Mouse (Mus musculus) ovary, postnatal 36 days (tissue): ENCODE measurements around the gene Arpc1a.
"Not testable (repeated sequence)": the region's sequence is repeated elsewhere in the genome, so short reads cannot be mapped to it uniquely, and the experiment has no call there.

Experiments
- DNase-seq: peaks from one replicate; pipeline ENCODE4 v3.0.0; 2022; ENCODE audit warnings: low spot score, mixed read lengths

Arpc1a gene

DNA sequence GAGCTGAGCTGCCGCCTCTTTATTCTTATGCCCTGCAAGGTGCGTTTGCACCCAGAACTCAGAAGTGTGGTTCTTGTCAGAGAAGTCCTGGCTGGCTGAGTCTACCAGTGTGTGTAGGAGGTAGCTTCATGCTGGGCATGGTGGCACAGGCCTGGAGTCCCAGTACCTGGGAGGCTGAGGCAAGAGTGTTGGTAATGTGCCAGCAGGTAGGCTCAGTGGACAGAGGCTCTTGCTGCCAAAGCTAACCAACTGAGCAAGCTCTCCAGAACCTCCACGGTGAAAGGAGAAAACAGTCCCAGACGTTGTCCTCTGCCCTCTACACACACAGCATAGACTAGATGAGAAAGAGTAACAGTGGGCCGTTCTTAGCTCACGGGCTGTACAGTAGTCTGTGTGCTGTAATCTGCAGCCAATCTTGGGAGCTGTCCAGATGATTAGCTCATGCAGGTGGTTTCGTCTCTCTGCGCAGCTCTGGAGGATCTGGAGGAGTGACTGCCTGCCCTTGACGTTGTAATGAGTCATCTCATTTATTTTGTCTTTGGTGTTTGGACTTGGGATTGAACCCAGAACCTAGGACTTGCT, 22.2 kb downstream of the Arpc1a start:
- DNase-seq: no peak

- DNase-seq: no peak
Observed at GRCm38 (mm10) chr5:145110401-145110800, 26.8 kb downstream of the Arpc1a start.

DNA sequence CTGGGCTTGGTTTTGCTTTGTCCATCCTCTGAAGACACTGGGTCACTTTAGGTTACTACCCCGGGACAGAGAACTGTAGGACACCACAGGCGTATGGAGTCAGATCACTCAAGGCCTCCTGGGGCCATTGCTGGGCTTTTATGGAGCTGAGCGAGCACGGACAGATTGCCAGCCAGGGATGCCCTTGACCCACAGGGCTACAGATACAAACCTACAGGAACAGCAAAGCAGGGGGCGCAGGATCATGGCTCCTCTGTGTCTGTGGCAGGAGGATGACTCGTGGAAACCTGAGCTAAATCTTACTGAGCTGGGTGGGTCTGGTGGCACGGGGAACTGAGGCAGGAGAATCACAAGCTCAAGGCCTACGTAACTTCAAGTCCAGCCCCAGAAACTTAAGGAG, 28.9 kb downstream of the Arpc1a start:
- DNase-seq: no peak

DNA sequence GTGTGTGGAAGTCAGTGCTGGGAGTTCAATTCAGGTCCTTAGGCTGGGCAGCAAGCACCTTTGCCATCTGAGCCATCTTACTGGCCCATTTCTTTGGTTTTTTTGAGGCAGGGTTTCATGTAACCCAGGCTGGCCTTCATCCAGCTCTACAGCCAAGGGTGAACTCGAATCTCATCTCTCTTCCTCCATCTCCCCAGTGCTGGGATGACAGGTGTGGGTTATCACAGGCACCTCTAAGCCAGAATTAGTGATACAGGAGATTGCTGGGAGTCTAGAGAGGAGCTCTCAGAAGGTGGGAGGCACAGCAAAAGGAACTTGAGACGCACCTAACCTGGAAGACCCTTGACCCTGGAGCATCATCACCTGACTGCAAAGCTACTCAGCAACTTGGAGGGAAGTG, 29.8 kb downstream of the Arpc1a start:
- DNase-seq: no peak

DNA sequence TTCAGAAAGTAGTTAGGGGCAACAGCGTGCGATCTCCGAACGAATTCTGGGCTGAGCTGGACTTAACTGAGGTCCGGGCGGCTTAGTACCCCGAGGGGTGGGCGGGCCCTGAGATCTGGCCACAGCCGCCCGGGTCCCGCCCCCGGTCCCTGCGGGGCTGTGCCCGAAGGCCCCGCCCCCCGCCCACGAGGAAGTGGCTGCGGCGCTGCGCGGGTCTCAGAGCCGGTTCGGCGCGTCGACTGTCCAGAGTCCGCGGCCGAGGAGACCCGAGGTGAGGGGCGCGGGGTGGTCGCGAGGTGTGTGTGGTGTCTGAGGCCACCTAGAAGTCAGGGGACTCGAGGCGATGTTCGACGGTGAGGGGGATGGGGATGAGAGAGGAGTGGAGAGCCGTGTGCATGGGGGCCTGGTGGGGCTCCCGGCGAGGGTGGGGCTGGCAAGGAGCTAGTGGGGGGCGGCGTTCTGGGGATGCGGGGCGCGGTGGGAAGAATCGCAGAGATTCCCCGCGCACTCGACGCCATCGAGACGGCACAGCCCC, 30.5 kb downstream of the Arpc1a start, which contains the start of gene Arpc1b:
Gene Arpc1b (plus strand): TSS at position 145 of the 535 bp plus-strand sequence.
- DNase-seq: peak; percentile 82

DNA sequence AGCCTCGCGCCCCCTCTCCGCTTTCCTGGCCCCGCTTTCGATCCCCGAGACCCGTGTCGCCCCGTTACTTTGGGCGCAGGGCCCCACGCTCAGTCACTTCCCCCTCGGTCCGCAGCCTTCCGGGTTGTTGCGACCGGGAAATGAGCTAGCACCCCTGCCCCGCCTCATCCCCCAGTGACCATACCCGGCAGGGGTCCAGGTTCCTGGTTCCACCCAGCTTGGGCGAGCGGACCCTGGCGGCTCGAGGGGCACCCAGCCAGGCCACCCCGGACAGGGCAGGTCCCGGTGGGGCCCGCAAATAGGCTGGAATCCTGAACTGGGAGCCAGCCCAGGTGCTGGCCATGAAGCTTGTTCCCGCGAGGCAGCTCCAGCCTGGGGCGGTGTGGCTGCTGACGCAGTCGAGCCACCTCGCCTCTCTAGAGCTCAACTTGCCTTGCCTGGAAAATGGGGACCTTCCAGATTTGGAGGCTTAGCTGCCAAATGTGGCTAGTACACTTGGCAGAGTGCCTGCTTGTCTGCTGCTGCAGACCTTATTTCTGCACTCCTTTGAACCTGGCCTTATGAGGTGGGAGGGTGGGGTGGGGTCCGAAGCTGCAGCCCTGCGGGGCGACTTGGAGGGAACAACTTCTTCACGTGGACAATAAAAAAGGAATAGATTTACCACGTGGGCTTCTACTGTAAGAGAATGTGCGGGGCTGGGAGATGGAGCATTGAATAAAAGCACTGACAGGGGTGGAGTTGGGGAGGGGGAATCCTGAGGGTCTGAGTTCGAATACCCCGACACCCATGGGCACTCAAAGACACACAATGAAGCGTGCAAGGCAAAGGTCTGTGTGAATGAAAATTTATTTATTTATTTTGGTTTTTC, 31.2 kb downstream of the Arpc1a start:
- DNase-seq: peak; percentile 69

DNA sequence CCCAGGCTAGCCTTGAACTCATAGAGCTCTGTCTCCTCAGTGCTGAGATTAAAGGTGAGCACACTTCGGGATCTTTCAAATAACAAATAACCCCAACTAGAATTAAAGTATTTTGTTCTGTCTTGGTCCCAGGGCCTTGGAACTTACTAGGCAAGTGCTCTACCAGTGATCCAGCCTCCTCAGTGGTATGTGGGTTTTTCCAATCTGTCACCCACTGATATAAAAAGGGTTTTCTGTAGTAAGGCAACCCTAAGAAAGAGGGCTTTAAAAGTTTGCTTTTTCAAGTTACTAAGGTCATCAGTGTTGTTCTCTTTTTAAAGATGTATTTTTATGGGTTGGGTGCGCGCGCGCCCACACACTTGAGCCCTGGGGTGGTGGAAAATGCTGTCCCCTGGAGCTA, 32.1 kb downstream of the Arpc1a start:
- no peak for DNase-seq

- peak; percentile 55 for DNase-seq
Observed at GRCm38 (mm10) chr5:145116316-145116715, 32.7 kb downstream of the Arpc1a start.

- peak; percentile 81 for DNase-seq
Observed at GRCm38 (mm10) chr5:145116916-145117315, 33.3 kb downstream of the Arpc1a start.

GRCm38 (mm10) chr5:145118005-145118404, 34.4 kb downstream of the Arpc1a start:
- no peak for DNase-seq

- DNase-seq: no peak
Observed at GRCm38 (mm10) chr5:145118461-145118860, 34.8 kb downstream of the Arpc1a start.

- DNase-seq: no peak
Observed at GRCm38 (mm10) chr5:145119385-145119784, 35.8 kb downstream of the Arpc1a start.

- no peak for DNase-seq
Observed at GRCm38 (mm10) chr5:145120921-145121320, 37.3 kb downstream of the Arpc1a start.

DNA sequence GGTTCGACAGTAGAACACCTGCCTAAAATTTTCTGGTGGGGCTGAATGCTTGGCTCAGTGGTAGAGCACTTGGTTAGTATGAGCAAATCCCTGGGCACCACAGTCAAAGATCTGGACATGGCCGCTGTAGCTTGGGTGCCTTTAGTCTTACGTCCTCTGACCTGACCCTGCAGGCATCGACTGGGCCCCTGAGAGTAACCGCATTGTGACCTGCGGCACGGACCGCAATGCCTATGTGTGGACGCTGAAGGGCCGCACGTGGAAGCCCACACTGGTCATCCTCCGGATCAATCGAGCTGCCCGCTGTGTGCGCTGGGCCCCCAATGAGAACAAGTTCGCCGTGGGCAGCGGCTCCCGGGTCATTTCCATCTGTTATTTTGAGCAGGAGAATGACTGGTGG, 39.8 kb downstream of the Arpc1a start:
- DNase-seq: no peak

DNA sequence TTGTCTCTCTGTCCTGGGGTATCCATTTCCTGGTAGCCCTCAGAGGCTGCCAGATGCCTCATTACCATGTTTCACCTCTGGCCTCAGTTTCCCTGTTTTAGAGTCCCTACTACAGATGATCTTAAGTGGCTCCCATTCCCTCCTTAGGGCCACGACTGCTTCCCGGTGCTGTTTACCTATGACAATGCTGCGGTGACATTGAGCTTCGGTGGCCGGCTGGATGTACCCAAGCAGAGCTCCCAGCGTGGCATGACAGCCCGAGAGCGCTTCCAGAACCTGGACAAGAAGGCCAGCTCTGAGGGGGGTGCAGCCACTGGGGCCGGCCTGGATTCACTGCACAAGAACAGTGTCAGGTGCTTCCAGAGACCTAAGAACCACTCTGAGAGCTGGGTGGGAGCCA, 43.0 kb downstream of the Arpc1a start:
- DNase-seq: no peak

DNA sequence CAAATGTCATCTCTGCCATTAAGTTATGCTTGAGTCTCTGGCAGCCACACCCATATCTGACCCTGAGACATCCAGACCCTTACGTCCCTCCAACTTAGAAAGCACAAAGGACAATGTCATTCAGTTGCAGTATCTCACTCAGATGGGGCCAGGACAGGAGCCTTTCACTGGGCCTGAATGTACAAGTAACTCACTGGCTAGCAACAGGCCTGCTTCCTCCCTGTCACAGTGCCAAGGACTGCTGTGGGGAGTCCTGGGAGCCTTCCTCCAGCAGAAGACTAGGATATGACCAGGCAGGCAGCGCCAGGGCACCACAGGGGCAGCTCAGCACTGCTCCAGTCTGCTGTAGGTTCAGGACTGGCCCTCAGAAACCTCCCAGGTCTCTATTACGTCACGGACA, 45.5 kb downstream of the Arpc1a start:
- no peak for DNase-seq

DNA sequence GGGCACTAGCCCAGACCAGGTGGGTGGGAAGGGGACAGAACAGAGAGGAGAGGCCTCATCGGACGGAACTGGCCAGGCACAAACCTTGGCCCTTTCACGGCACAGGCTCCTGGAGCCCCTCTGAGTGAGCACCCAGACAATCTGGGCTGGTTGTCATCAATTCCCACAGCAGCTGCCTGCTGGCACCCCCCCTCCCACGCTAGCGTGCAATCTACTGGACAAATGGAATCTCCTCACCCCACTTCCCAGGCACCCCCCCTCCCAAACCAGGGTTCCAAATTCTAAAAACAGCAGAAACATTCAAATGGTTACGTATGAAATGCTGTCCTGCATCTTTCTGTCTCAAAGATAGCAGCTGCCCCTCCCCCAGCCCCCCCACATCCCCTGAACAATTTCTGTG, 46.1 kb downstream of the Arpc1a start:
- not testable (repeated sequence) for DNase-seq

DNA sequence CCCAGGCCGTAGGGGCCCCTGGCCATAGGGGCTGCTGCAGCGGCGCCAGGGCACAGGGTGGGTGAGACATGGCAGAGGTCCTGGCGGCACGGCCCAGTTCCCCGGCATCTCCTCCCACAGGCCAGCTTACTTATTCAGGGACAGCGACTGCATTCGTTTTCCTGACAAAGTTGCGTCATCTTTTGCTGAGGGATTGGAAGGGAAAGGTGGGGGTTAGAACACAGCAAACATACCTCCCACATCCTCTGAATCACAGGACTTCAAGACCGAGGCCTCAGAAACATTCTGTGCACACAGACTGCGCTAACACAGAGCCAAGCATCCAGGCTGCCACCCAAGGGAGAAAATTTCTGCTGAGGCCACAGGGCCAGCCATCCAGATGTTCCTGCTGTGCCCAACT, 46.6 kb downstream of the Arpc1a start:
- no peak for DNase-seq

- no peak for DNase-seq
Observed at GRCm38 (mm10) chr5:145130995-145131394, 47.4 kb downstream of the Arpc1a start.

DNA sequence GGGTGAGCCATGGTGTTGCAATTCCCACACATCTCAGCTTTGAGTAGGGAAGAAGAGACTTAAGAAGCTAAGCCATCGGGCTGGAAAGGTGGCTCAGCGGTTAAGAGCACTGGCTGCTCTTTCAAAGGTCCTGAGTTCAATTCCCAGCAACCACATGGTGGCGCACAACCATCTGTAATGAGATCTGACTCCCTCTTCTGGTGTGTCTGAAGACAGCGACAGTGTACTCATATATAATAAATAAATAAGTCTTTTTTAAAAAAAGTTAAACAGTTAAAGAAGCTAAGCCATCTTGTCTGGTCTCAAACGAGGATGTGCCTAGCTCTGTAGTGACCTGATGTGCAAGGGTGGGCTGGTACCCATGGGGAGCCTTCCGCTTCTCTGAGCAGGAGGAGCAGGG, 49.6 kb downstream of the Arpc1a start:
- not testable (repeated sequence) for DNase-seq

- no peak for DNase-seq
Observed at GRCm38 (mm10) chr5:145138836-145139235, 55.2 kb downstream of the Arpc1a start.

DNA sequence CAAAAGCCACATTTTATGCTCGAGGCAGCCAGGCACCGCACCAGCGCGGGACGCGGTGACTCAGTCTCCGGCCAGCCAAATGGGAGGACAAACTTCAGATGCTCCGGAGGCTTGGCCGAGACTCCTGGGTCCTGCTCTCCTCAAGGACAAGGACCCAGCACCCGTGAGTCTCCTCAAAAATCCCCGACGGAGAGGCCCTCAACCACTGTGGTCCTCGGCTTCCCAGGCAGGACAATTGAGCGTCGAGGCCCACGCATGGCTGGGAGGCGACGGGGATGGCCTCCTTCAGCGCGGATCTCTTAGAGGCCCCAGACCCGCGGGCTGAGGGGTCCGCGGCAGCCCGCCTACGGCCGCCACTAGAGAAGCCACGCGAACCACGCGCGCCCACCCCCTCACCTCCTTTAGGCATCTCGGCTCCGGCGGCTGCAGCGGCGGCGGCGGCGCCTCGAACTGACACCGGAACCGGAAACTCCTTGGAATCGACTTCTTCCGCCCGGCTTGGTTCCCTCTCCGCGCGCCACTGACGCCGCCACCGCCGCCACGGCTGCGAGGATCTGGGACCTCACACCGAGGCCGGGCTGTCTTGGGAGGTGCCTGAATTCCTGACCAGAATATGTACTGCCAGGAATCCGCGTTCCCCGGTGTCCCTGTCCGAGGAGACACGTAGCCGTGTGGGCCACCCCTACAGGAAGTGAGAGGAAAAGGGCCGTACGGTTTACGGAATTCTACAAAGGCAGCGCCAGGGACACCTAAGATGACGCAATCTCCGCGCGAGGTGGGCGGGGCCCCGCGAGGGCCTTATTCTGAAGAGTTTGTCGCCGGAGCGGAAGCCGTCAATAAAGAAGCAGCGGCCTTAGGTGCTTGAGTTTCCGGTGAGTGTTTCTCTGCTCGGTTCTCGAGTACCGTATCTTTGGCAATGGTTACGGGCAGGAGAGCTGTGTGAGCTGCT, 56.2 kb downstream of the Arpc1a start, which contains the start of the genes Pdap1 and Bud31:
Gene Pdap1 (minus strand): TSS at position 668 of the 949 bp plus-strand sequence.
Gene Bud31 (plus strand): TSS at position 792 of the 949 bp plus-strand sequence.
- peak; percentile 94 for DNase-seq
